Mouse (Mus musculus) thymus, postnatal 4 days (tissue): ENCODE measurements around the gene Pgm2l1.
"Not testable (repeated sequence)": the region's sequence is repeated elsewhere in the genome, so short reads cannot be mapped to it uniquely, and the experiment has no call there.

Source experiments
- DNase-seq: peaks from one replicate; pipeline ENCODE4 v3.0.0; 2021

Gene Pgm2l1

GRCm38 (mm10) chr7:100230646-100231045, 3.5 kb downstream of the Pgm2l1 start:
- DNase-seq = no peak

DNA sequence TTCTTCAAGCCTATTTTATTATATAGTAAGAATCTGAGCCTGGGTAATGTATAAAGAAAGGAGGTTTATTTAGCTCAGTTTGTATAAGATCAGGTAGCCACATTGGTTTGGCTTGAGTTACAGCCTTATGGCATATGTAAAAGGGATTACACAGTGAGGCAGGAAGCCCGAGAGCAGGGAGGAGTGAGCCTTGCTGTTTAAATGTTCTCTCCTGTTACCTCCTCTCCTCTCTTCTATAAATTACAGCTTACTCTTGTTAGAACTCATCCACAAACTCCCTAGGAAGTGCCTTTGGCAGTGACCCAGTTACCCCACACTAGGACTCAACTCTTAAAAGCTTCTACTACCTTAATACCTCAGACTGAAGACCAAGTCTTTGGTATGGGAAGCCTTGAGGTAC, 4.5 kb downstream of the Pgm2l1 start:
- DNase-seq = no peak

DNA sequence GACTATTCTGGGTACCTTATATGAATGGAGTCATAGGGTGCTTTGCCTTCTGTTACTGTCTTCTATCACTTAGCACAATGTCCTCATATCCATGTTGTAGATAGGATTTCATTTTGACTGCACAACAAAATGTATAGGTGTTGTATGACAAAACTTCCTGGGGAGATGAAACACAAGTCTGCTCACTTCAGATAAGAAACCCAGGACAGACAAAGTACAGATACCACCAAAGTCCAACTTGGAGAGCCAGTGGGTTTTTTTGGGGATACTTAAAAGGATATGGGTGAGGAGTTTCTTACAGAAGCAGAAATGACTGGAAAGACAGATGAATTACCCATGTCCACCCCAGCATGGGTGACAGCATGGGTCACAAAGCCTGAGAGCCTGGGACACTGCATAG, 6.5 kb downstream of the Pgm2l1 start:
- no peak for DNase-seq

DNA sequence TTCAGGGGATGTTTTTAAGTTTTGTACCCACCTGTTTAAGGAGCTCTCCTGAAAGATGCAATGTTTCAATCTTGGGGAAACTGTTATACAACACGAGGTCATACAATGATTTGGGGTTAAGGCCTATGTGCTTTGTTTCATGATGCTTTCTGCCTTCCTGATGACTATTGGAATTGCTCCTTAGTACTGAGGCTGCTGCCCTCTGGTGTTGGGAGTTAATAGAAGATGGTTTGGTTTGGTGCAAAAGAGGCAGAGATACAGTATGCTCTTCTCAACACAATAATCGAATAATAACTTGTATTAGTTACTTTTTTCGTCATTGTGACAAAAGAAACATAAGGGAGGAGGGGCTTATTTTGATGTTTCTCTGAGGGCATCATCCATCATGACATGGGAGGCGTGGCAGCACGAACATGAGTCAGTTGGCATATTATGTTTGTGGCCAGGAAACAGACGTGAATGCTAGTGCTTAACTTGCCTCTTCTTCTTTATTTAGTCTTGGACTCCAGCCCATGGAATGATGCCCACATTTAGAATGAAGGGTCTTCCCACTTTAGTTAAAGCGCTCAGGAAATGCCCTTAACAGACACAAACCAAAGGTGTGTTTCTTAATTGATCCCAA, 7.2 kb downstream of the Pgm2l1 start:
- peak; percentile 65 for DNase-seq

- no peak for DNase-seq
These were observed 11.1 kb downstream of the Pgm2l1 start for GRCm38 (mm10) chr7:100238271-100238670.

DNA sequence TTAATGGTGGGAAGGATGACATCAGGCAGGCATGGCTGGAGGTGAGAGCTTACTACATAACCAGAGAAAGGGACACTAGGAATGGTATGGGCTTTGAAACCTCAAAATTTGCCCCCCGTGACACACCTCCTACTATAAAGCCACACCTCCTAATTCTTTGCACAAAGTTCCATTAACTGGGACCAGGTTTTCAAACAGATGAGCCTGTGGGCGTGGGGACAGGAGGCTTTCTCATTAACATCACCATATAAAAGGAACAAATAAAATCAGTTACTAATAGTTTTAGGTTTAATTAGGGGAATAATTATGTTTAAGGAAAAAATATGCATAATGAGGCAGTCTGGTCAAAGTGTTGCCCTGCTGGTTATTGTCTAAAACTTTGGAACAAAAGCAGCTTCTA, 13.4 kb downstream of the Pgm2l1 start:
- no peak for DNase-seq

GRCm38 (mm10) chr7:100243007-100243406, 15.8 kb downstream of the Pgm2l1 start:
- DNase-seq = no peak

DNA sequence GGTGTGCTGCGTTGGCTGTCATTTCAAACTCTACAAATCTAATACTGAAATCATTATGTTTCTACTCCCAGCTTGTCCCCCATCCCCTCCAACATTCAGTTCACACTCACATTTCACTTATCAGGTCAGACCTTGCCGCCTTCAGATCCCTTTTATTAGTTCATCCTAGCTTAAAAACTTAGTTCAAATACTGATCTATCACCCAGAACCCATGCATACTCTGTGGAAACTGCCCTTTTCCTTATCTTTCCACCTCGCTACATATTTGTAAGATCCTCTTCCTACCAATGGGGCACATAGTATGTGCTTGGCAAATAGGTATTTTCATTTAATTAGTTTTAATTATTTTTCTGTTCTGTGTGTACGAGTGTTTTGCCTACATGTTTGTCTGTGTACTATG, 17.0 kb downstream of the Pgm2l1 start:
- DNase-seq = no peak

GRCm38 (mm10) chr7:100245176-100245575, 18.0 kb downstream of the Pgm2l1 start:
- DNase-seq = no peak

DNA sequence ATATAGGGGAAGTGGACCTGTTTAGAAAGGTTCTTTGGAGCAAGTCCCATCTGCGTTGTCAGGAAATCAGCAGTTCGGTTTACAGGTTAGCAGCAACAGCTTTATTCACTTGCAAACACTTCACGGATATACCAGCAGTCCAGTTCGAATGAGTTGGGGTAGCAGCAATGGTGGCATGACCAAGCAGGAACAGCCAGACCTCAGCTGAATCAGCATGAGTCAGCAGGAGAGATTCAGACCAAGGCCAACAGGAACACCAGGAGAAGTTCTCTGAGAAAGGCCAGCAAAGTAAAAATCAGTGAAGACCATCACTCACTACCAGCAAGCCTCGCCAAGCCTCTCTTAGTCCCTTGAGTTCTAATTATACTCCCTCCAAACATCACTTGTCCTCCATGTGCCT, 23.5 kb downstream of the Pgm2l1 start:
- no peak for DNase-seq

DNA sequence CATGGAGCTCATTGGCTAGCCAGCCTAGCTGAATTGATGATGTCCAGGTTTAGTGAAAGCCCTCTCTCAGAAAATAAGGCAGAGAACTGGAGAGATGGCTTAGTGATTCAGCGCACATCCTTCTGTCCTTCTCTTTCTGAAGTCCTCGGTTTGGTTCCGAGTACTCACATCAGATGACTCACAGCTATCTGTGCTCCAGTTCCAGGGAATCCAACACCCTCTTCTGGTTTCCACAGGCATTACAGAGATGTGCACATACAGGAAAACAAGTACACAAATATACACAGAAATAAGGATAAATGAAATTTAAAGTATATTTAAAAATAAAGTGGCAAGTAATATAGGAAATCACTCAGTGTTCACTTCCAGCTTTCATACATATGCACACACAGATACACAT, 35.2 kb downstream of the Pgm2l1 start:
- no peak for DNase-seq

DNA sequence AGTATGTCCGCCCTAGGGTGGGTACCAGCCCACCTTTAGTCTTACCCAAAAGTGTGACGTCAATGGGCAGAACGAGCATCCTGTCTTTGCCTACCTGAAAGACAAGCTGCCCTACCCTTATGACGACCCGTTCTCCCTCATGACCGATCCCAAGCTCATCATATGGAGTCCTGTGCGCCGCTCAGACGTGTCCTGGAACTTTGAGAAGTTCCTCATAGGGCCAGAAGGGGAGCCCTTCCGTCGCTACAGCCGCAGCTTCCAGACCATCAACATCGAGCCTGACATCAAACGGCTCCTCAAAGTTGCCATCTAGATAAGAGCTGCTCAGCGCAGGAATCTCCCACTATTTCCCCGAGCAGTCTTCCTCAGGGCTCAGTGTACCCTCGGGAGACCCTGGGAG, 37.7 kb downstream of the Pgm2l1 start:
- not testable (repeated sequence) for DNase-seq

GRCm38 (mm10) chr7:100272369-100272768, 45.2 kb downstream of the Pgm2l1 start:
- no peak for DNase-seq

- no peak for DNase-seq
These were observed 47.3 kb downstream of the Pgm2l1 start for GRCm38 (mm10) chr7:100274507-100274906.

GRCm38 (mm10) chr7:100276397-100276796, 49.2 kb downstream of the Pgm2l1 start:
- peak; percentile 46 for DNase-seq

DNA sequence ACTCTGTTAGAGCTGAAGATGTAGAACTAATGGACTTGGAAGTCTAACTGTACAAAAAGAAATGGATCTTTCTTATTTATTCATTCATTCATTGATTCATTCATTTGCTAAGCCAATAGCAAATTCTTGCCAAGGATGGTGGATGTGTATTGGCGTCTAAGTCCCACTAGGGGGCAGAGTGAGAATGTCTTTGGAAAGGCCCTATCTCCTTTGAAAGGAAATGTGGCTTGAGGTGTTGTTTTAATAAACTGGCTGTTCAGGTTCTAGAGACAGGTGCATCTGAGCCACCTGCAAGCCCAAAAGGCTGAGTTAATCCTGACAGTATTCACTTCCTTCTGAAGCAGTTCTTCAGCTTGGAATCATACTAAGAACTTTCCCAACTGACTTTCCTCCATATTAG, 52.6 kb downstream of the Pgm2l1 start:
- peak; percentile 39 for DNase-seq

GRCm38 (mm10) chr7:100281596-100281995, 54.4 kb downstream of the Pgm2l1 start:
- DNase-seq = no peak

DNA sequence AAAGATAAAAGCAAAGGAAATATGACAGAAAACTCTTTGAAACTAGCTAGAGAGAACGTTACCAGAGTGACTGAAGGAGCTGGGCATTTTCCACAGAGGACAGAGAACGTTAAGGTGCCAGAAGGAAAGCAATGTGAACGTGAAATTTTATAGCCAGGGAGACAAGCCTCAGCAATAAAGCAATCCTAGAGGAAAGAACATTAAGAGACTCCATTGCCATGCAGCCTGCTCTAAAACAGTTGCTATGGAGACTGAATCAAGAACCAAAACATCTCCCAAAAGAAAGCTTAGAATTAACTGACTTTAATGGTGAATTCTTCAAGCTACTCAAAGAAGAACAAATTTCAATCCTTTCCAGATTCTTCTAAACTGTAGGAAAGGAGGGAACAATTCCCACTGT, 56.1 kb downstream of the Pgm2l1 start:
- DNase-seq = no peak

- DNase-seq = peak; percentile 50
These were observed 58.2 kb downstream of the Pgm2l1 start, which contains the start of gene P4ha3 for GRCm38 (mm10) chr7:100285383-100285782. Gene P4ha3, plus strand, starts transcription at chr7:100285520.

DNA sequence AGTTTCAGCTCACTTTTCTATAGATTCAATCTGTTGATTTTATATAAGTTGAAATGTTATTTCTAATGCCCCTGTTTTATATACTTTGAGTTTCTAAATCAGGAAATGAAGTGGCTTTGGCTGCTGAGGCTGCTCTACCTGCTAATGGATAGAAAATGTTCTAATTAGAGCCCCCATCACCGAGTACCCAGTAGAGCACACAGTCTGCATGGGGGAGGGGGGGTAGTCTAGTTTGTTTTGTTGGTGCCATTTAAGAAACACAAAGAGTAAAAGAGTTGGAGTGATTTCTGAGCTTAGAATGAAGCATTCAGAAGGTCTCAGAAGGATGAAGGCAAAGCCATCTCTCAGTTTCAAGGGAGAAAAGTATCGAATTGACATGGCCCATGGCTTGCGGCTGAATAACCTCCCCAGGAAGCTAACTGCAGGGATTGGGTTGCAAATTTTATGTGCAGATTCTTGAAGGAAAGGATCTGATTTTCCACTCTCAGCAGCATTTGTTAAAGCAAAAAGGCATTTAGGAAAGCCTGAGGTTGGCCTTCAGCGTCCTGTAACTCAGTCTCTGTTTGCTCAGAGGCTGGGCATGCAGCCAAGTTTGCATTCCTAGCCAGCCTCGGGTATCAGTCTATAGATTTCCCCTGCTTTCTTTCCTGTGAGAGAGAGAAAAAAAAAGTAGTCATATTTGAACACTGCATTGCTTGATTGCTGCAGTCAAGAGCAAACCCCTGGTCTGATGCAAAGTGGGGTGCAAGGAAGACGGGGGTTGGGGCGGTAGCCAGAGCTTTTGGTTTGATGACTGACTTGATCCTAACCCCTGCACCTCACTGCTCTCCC, 60.8 kb downstream of the Pgm2l1 start:
- DNase-seq = no peak

DNA sequence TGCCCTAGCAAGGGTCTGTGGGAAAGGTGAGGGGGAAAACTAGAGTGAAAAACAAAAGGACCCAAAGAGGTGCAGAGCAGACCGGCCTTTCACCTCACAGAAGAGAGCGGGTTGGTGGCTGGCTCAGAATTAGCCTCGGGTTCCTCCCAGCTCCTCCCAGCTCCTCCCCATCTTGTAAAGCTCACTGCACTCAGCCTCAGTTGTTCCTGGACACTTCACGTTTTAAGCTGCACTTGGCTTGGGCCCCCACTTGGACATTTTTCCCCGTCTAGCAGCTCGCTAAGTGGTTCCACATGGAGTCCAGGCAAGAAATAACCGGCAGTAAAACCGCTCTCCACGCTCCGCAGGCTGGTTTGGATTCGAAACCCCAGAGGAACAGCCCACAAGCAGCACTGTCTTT, 61.4 kb downstream of the Pgm2l1 start:
- no peak for DNase-seq

DNA sequence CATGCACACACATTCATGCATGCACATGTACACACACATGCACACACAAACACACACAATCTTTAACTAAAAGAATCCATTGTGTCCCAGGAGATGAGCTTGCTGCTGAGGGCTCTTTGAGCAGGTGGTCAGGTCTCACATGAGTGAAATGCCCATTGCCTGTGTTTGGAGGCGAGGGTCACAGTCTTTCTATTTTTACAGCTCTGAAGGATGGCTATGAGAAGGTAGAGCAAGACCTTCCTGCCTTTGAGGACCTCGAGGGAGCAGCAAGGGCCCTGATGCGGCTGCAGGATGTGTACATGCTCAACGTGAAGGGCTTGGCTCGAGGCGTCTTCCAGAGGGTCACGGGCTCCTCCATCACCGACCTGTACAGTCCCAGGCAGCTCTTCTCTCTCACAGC, 66.4 kb downstream of the Pgm2l1 start:
- DNase-seq = no peak

DNA sequence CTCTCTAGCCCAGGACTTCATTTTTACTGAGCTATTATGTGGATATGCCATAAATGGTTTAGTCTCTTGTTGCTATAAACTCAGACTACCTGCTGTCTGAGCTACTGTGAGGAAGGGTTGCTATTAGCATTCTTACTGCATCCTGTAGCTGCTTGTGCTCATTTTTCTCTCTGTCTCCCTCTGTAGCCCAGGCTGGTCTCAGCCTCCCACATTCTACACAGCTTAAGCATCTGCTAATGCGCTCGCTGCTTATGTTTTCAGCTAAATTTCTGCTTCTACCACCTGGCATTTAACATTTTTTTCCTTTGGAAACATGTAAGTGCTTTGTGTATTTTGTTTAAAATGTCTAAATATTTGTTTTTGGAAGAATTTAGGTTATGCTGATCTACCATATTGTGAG, 68.6 kb downstream of the Pgm2l1 start:
- DNase-seq = no peak

GRCm38 (mm10) chr7:100296699-100297098, 69.5 kb downstream of the Pgm2l1 start:
- no peak for DNase-seq
